Mouse (Mus musculus) thymus, adult 2 months (tissue): Measurements from ENCODE around the gene Cd276.

Experiments used
- CTCF ChIP-seq: fragments of 200-500 bp; IDR thresholded peaks from 2 replicates; pipeline ENCODE4 v1.5.1; 2012; ENCODE audit warnings: mild to moderate bottlenecking, control low read depth, low read length, moderate library complexity, borderline replicate concordance; ENCODE audit not compliant: control insufficient read depth, poor library complexity, insufficient read depth; ENCODE audit errors: extremely low read depth
- POLR2A ChIP-seq: fragments of 200-500 bp; IDR thresholded peaks from 2 replicates; pipeline ENCODE4 v1.6.1; 2012; ENCODE audit warnings: mild to moderate bottlenecking, low read length, control low read depth, moderate library complexity; ENCODE audit not compliant: control insufficient read depth, poor library complexity, insufficient read depth; ENCODE audit errors: extremely low read depth

DNA sequence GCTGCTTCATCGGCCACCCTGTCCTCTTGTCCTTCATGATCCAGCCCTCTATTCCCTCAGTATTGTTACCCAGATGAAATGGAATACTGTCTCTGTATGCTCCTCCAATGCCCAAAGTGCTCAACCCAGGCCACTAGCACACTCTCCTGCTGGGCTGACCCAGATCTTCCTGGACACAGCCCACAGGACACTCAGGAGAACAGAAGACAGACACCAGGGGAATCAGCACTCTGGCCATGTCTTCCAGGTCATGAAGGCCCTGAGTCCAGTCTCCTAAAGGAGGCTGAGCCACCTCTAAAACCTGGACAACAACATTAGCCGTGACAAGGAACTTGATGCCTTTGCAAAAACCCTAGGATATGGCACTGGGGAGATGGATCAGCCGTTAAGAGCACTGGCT lies 38.8 kb downstream of the Cd276 start:
- TF ChIP-seq CTCF (no peak), POLR2A (no peak)
